Mouse (Mus musculus) MEL (cell line): Measurements from ENCODE around the gene Rnf123. TPM values are rescaled to one million over a fixed set of nuclear protein-coding genes. Genes with fewer than 3 reads are reported as not detected.

Experiments used
- DNase-seq: peaks from one replicate; pipeline ENCODE4 v3.0.0; 2011; ENCODE audit warnings: low read depth, low spot score
- H3K27ac ChIP-seq: 2 replicates; pipeline ENCODE4 v1.5.1; 2012; ENCODE audit warnings: low read depth, mild to moderate bottlenecking, control low read depth, low read length, moderate library complexity; ENCODE audit not compliant: control insufficient read depth
- H3K27me3 ChIP-seq, 2 experiments: fragments of 150-350 bp in 1 of 2; sonication (generic) in 1 of 2; 2 replicates each; pipeline ENCODE4 v1.6.1; 2012; ENCODE audit warnings: low read length in 2 of 2, mild to moderate bottlenecking in 2 of 2, improper control_type of control experiment in 1 of 2, moderate library complexity in 1 of 2; ENCODE audit not compliant: insufficient read depth in 2 of 2, control insufficient read depth in 1 of 2
- H3K36me3 ChIP-seq, 2 experiments: 2 replicates each; pipeline ENCODE4 v1.6.1; 2012 to 2014; ENCODE audit warnings: low read length in 2 of 2, improper control_type of control experiment in 1 of 2, inconsistent platforms in 1 of 2, mild to moderate bottlenecking in 1 of 2; ENCODE audit not compliant: insufficient read depth in 2 of 2, control insufficient read depth in 1 of 2
- H3K4me1 ChIP-seq, 2 experiments: fragments of 150-350 bp in 1 of 2; sonication (generic) in 1 of 2; 2 replicates each; pipeline ENCODE4 v1.6.1; 2012; ENCODE audit warnings: low read length in 2 of 2, improper control_type of control experiment in 1 of 2, mild to moderate bottlenecking in 1 of 2; ENCODE audit not compliant: insufficient read depth in 2 of 2, control insufficient read depth in 1 of 2
- H3K4me3 ChIP-seq, 2 experiments: fragments of 150-350 bp in 1 of 2; sonication (generic) in 1 of 2; 2 replicates each; pipeline ENCODE4 v1.5.1; 2012; ENCODE audit warnings: low read depth in 2 of 2, low read length in 2 of 2, mild to moderate bottlenecking in 2 of 2, moderate library complexity in 2 of 2, control low read depth in 1 of 2, improper control_type of control experiment in 1 of 2; ENCODE audit not compliant: control insufficient read depth in 1 of 2, insufficient read depth in 1 of 2
- H3K79me2 ChIP-seq: 2 replicates; pipeline ENCODE4 v1.6.1; 2012; ENCODE audit warnings: mild to moderate bottlenecking, low read length, moderate library complexity; ENCODE audit not compliant: control insufficient read depth, poor library complexity, insufficient read depth
- H3K9ac ChIP-seq: 2 replicates; pipeline ENCODE4 v1.6.1; 2012; ENCODE audit warnings: low read depth, mild to moderate bottlenecking, control low read depth, low read length, moderate library complexity; ENCODE audit not compliant: control insufficient read depth, poor library complexity, severe bottlenecking
- H3K9me3 ChIP-seq: fragments of 150-350 bp; sonication (generic); replicated peaks from 2 replicates; pipeline ENCODE4 v1.6.1; 2012; ENCODE audit warnings: mild to moderate bottlenecking, low read length, improper control_type of control experiment, moderate library complexity; ENCODE audit not compliant: insufficient read depth
- CTCF ChIP-seq, 3 experiments: IDR thresholded peaks in 2 of 3; conservative IDR thresholded peaks in 1 of 3; 2 replicates each; pipeline ENCODE4 v1.5.1; 2011 to 2012; ENCODE audit warnings: low read length in 3 of 3, low read depth in 2 of 3, mild to moderate bottlenecking in 2 of 3, improper control_type of control experiment in 1 of 3, inconsistent platforms in 1 of 3, mixed read lengths in 1 of 3, moderate library complexity in 1 of 3; ENCODE audit not compliant: control insufficient read depth in 1 of 3, insufficient read depth in 1 of 3, poor library complexity in 1 of 3, severe bottlenecking in 1 of 3
- E2F4 ChIP-seq: IDR thresholded peaks from 2 replicates; pipeline ENCODE4 v1.6.1; 2011; ENCODE audit warnings: low read depth, low read length, improper control_type of control experiment, borderline replicate concordance
- ELF1 ChIP-seq: IDR thresholded peaks from 2 replicates; pipeline ENCODE4 v1.6.1; 2014; ENCODE audit warnings: low read depth, mild to moderate bottlenecking, inconsistent platforms, low read length, improper control_type of control experiment, moderate library complexity
- EP300 ChIP-seq, 2 experiments: IDR thresholded peaks; 2 replicates each; pipeline ENCODE4 v1.6.1; 2011; ENCODE audit warnings: improper control_type of control experiment in 2 of 2, low read length in 2 of 2, low read depth in 1 of 2, mild to moderate bottlenecking in 1 of 2
- GABPA ChIP-seq: IDR thresholded peaks from 2 replicates; pipeline ENCODE4 v1.6.1; 2012; ENCODE audit warnings: low read depth, mild to moderate bottlenecking, inconsistent platforms, low read length, improper control_type of control experiment, moderate library complexity
- GATA1 ChIP-seq: IDR thresholded peaks from 2 replicates; pipeline ENCODE4 v1.6.1; 2011; ENCODE audit warnings: low read depth, low read length, improper control_type of control experiment
- KAT2A ChIP-seq: conservative IDR thresholded peaks from 2 replicates; pipeline ENCODE4 v1.6.1; 2012; ENCODE audit warnings: low read depth, low read length, improper control_type of control experiment, inconsistent platforms
- MAFK ChIP-seq: IDR thresholded peaks from 2 replicates; pipeline ENCODE4 v1.6.1; 2011; ENCODE audit warnings: low read depth, mild to moderate bottlenecking, low read length, improper control_type of control experiment, borderline replicate concordance
- MAX ChIP-seq: IDR thresholded peaks from 2 replicates; pipeline ENCODE4 v1.6.1; 2011; ENCODE audit warnings: low read length, improper control_type of control experiment
- MXI1 ChIP-seq: IDR thresholded peaks from 2 replicates; pipeline ENCODE4 v1.6.1; 2011; ENCODE audit warnings: mild to moderate bottlenecking, low read depth, low read length, improper control_type of control experiment
- MYB ChIP-seq: IDR thresholded peaks from 2 replicates; pipeline ENCODE4 v1.6.1; 2011; ENCODE audit warnings: mild to moderate bottlenecking, low read depth, low read length, improper control_type of control experiment
- MYC ChIP-seq: IDR thresholded peaks from 2 replicates; pipeline ENCODE4 v1.6.1; 2011; ENCODE audit warnings: low read depth, mild to moderate bottlenecking, low read length, improper control_type of control experiment, moderate library complexity
- NELFE ChIP-seq: IDR thresholded peaks from 2 replicates; pipeline ENCODE4 v1.6.1; 2011; ENCODE audit warnings: low read depth, low read length, improper control_type of control experiment
- NRF1 ChIP-seq: IDR thresholded peaks from 2 replicates; pipeline ENCODE4 v1.6.1; 2014; ENCODE audit warnings: low read depth, mild to moderate bottlenecking, inconsistent platforms, low read length, improper control_type of control experiment, moderate library complexity; ENCODE audit not compliant: poor library complexity, insufficient read depth, severe bottlenecking
- POLR2A ChIP-seq, 2 experiments: IDR thresholded peaks; 2 replicates each; pipeline ENCODE4 v1.6.1; 2011 to 2012; ENCODE audit warnings: low read length in 2 of 2, mild to moderate bottlenecking in 2 of 2, control low read depth in 1 of 2, improper control_type of control experiment in 1 of 2, low read depth in 1 of 2, moderate library complexity in 1 of 2; ENCODE audit not compliant: control insufficient read depth in 1 of 2, insufficient read depth in 1 of 2, poor library complexity in 1 of 2
- POLR2AphosphoS2 ChIP-seq: IDR thresholded peaks from 2 replicates; pipeline ENCODE4 v1.6.1; 2011; ENCODE audit warnings: low read length, improper control_type of control experiment
- RCOR1 ChIP-seq: IDR thresholded peaks from 2 replicates; pipeline ENCODE4 v1.6.1; 2012; ENCODE audit warnings: low read depth, mild to moderate bottlenecking, inconsistent platforms, low read length, improper control_type of control experiment
- SMC3 ChIP-seq: IDR thresholded peaks from 2 replicates; pipeline ENCODE4 v1.6.1; 2011; ENCODE audit warnings: low read depth, low read length, improper control_type of control experiment
- TCF12 ChIP-seq: IDR thresholded peaks from 2 replicates; pipeline ENCODE4 v1.6.1; 2014; ENCODE audit warnings: low read depth, mild to moderate bottlenecking, inconsistent platforms, low read length, improper control_type of control experiment, moderate library complexity
- UBTF ChIP-seq: IDR thresholded peaks from 2 replicates; pipeline ENCODE4 v1.6.1; 2012; ENCODE audit warnings: low read depth, mild to moderate bottlenecking, inconsistent platforms, low read length, improper control_type of control experiment, moderate library complexity, borderline replicate concordance; ENCODE audit not compliant: insufficient read depth
- USF1 ChIP-seq: IDR thresholded peaks from 2 replicates; pipeline ENCODE4 v1.6.1; 2014; ENCODE audit warnings: low read depth, mild to moderate bottlenecking, inconsistent platforms, low read length, improper control_type of control experiment, moderate library complexity
- ZC3H11A ChIP-seq: IDR thresholded peaks from 2 replicates; pipeline ENCODE4 v1.6.1; 2012; ENCODE audit warnings: low read depth, mild to moderate bottlenecking, inconsistent platforms, low read length, improper control_type of control experiment
- ZKSCAN1 ChIP-seq: IDR thresholded peaks from 2 replicates; pipeline ENCODE4 v1.6.1; 2012; ENCODE audit warnings: low read depth, mild to moderate bottlenecking, inconsistent platforms, low read length, improper control_type of control experiment, moderate library complexity
- ZMIZ1 ChIP-seq: IDR thresholded peaks from 2 replicates; pipeline ENCODE4 v1.6.1; 2012; ENCODE audit warnings: low read depth, mild to moderate bottlenecking, inconsistent platforms, low read length, improper control_type of control experiment, moderate library complexity
- polyA plus RNA-seq, 2 experiments: library from polyadenylated mRNA; stranded (reverse) in 1 of 2; unstranded in 1 of 2; fragments of >175 nt in 1 of 2; fragments of >200 nt in 1 of 2; gene quantifications; 2 replicates each; pipeline versions ENCODE4 v1.2.1 to v1.2.4; 2012; ENCODE audit warnings: low replicate concordance in 2 of 2, low read depth in 1 of 2; ENCODE audit not compliant: insufficient read length in 2 of 2, insufficient read depth in 1 of 2, missing spikeins in 1 of 2
- total RNA-seq: library from RNA; depleted of rRNA; stranded (reverse); fragments of 300-350 nt; gene quantifications from 2 replicates; pipeline ENCODE4 v1.2.3, GENCODE M21; 2012

The Rnf123 gene
- total and polyA plus RNA-seq, 3 experiments, result 28.5 to 74.8 TPM; not detected in 1

DNA sequence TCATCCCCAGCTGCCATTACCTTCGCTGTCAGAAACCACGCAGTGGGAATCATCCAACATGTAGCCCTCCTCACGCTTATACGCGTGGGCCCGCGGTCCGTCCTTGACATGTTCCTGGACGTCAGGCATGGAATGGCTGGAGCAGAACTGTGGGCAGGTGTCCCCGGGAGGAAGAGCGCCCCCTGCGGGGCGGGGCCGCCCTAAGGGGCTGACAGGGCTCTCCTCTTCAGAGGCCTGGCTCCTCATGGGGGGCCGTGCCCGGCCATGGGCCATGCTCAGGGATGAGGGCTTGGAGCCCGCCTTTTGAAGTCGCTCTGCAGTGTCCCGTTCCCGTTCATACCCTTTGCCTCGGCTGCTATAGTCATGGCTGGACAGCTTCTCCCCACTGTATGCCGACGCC is 22.9 kb upstream of the Rnf123 start:
- Histone ChIP-seq H3K27ac (no peak overlapping the region), H3K9me3 (no peaks in the 10 kb centered on the region), H3K27me3 (no peaks in the 10 kb centered on the region), H3K4me1 (peaks cover 0 to 16% of the 10 kb centered on the region in 2 experiments; a peak in 2 of 4 replicates), H3K4me3 (peak overlapping the region in 1 of 2 experiments; percentile 68; a peak in 2 of 4 replicates), H3K36me3 (peaks cover 0 to 9% of the 10 kb centered on the region in 2 experiments; a peak in 2 of 4 replicates), H3K9ac (peak overlapping the region; percentile 79), H3K79me2 (peaks cover 22% of the 10 kb centered on the region)
- peak; percentile 37 to 67 (median 48) for TF ChIP-seq CTCF (IDR thresholded peaks at IDR 0.05 in 2 of 3, conservative IDR thresholded peaks at IDR 0.05 in 1 of 3; ENCODE audit: control insufficient read depth in 1 of 3, insufficient read depth in 1 of 3, low read depth in 2 of 3, low read length in 3 of 3, poor library complexity in 1 of 3, severe bottlenecking in 1 of 3)
- TF ChIP-seq NRF1, result no peak
- TF ChIP-seq MYB, result no peak
- DNase-seq, result no peak

DNA sequence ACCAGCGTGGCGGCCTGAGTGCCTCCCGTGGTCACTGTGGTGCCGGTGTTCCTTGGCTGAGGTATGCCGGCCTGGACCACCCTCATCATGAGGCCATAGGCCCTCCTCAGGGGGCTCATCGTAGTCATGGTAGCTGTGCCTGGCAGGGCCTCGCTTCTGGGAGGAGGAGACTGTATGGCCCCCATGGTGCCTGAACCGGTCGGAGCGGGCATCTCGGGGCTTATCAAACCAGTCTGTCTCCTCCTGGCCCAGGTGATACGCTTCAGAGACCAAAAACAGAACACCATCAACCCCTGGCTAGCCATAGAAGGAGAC is 22.4 kb upstream of the Rnf123 start:
- Histone ChIP-seq H3K79me2 (peaks cover 22% of the 10 kb centered on the region), H3K9ac (peak overlapping the region; percentile 79), H3K27ac (peak overlapping the region; percentile 53; the same call in 1 of the 2 replicates), H3K9me3 (no peaks in the 10 kb centered on the region), H3K36me3 (peaks cover 0 to 9% of the 10 kb centered on the region in 2 experiments; a peak in 2 of 4 replicates), H3K27me3 (no peaks in the 10 kb centered on the region), H3K4me1 (peaks cover 0 to 16% of the 10 kb centered on the region in 2 experiments; a peak in 2 of 4 replicates), H3K4me3 (peak overlapping the region; percentile 49 to 68)
- peak; percentile 40 for DNase-seq
- TF ChIP-seq E2F4 (no peak), MAX (peak; percentile 19; the same call in 1 of the 2 replicates)

DNA sequence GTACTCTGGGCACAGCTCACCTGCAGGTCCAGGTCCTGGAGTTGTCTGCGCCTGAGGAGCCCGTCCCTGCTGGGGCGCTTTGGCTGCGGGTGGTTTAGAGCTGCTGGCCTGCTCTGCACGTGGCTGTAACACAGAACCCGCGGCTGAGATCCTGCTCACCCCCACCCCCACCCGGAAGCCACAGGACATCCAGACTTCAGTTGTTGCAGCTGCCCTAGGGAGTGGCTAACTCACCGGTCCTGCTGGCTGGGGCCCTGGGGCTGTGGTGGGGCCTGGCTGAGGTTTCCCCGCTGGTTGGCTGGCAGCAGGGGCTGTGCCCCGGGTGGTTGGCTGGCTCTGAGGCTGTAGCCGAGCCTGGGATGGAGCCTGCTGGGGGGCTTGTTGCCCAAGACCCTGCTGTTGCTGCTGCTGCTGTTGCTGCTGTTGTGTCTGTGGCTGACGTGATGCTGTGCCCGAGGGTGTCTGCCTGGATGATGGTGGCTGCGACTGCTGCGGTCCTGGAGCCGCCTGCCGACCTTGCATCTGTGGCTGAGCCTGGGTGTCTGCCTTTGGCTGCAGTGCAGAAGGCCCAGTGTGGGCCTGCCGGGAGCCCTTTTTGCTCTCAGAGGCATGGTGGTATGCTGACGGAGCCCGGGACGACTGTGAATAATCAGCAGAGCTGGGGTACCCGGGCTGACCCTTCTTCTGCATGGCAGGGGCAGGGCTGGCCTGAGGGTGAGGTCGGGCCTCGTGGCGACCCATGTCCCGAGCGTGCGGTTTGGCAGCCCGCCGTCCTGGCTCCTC is 21.8 kb upstream of the Rnf123 start:
- Histone ChIP-seq H3K9me3 (no peaks in the 10 kb centered on the region), H3K36me3 (peaks cover 0 to 9% of the 10 kb centered on the region in 2 experiments; a peak in 2 of 4 replicates), H3K4me1 (peaks cover 0 to 16% of the 10 kb centered on the region in 2 experiments; a peak in 2 of 4 replicates), H3K9ac (peak overlapping the region; percentile 79), H3K27ac (peak overlapping the region; percentile 57), H3K79me2 (peaks cover 22% of the 10 kb centered on the region), H3K27me3 (no peaks in the 10 kb centered on the region), H3K4me3 (peak overlapping the region; percentile 49 to 68)
- peak; percentile 87 for DNase-seq
- TF ChIP-seq MXI1 (peak; percentile 96), GATA1 (no peak), ZKSCAN1 (no peak; the same call in 1 of the 2 replicates), RCOR1 (no peak), GABPA (no peak), CTCF (IDR thresholded peaks at IDR 0.05 in 2 of 3, conservative IDR thresholded peaks at IDR 0.05 in 1 of 3; ENCODE audit: control insufficient read depth in 1 of 3, insufficient read depth in 1 of 3, low read depth in 2 of 3, low read length in 3 of 3, poor library complexity in 1 of 3, severe bottlenecking in 1 of 3) (no peak), KAT2A (no peak), NELFE (peak; percentile 50), UBTF (no peak), ZMIZ1 (no peak), ZC3H11A (no peak), MAFK (no peak), USF1 (no peak), ELF1 (peak; percentile 94), EP300 (IDR thresholded peaks at IDR 0.05; ENCODE audit: low read depth in 1 of 2, low read length in 2 of 2) (peak in 1 of 2 experiments; percentile 41; a peak in 1 of 4 replicates), SMC3 (no peak), MYC (peak; percentile 97), TCF12 (peak; percentile 56; the same call in 1 of the 2 replicates), POLR2A (IDR thresholded peaks at IDR 0.05; ENCODE audit: control insufficient read depth in 1 of 2, insufficient read depth in 1 of 2, low read depth in 1 of 2, low read length in 2 of 2, poor library complexity in 1 of 2) (peak; percentile 61 to 74; a peak in 3 of 4 replicates), POLR2AphosphoS2 (no peak), NRF1 (no peak)
